Mouse (Mus musculus) left cerebral cortex, adult 2 months (tissue): ENCODE measurements around the gene Taar7e. TPM values are rescaled to one million over a fixed set of nuclear protein-coding genes. Genes with fewer than 3 reads are reported as not detected.
A peak's percentile ranks its signal among the peaks of the same experiment; 100 is the strongest.

Experiments
- DNase-seq, 2 experiments: peaks; one replicate each; pipeline ENCODE4 v3.0.0; 2021 to 2022; ENCODE audit warnings: low spot score in 2 of 2, mixed read lengths in 1 of 2; ENCODE audit errors: extremely low spot score in 1 of 2
- H3K27ac ChIP-seq: fragments of 200-600 bp; 2 replicates; pipeline ENCODE4 v1.8.1; 2022
- H3K4me3 ChIP-seq: fragments of 200-600 bp; 2 replicates; pipeline ENCODE4 v1.8.1; 2022
- CTCF ChIP-seq: fragments of 200-600 bp; IDR thresholded peaks from 2 replicates; pipeline ENCODE4 v1.8.1; 2022; ENCODE audit warnings: antibody characterized with exemption, mild to moderate bottlenecking, moderate library complexity
- intact Hi-C: fragments of 180-260 bp; cut with DNase I; formaldehyde crosslinking; loops from one replicate; pipeline ENCODE4 v1.15.1; 2025
- total RNA-seq, 2 experiments: library from RNA; stranded (reverse); gene quantifications; 2 replicates each; pipeline ENCODE4 v1.2.3; 2021

Taar7e gene
- total RNA-seq, 2 experiments from 2014 or later: not detected

DNA sequence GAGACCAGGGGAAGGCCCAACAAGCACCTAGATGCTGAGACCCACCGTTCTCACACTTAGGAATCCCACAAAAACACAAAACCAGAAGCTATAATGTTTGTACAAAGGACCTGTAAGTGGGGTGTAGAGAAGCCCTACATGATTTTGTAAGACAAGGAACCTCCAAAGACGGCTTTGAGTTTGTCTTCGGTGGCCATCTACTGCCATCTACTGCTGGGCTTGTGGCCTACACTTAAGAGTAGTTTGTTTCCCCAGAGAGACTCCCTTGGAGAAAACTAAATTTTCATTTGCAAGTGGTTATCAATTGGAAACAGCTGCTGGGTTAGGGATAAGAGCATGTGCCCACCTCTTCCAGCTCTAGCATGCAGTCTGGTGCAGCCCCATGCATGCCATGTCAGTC is 42.8 kb downstream of the Taar7e start:
- Histone ChIP-seq H3K27ac (no peak overlapping the region), H3K4me3 (no peak overlapping the region)
- DNase-seq: peak; percentile 17 to 46
- intact Hi-C loops: loop anchor here (1.0 kb wide), 2 partner anchors 101 to 265 kb away; no protein-coding TSS in a partner anchor
- TF ChIP-seq CTCF: peak; percentile 74

DNA sequence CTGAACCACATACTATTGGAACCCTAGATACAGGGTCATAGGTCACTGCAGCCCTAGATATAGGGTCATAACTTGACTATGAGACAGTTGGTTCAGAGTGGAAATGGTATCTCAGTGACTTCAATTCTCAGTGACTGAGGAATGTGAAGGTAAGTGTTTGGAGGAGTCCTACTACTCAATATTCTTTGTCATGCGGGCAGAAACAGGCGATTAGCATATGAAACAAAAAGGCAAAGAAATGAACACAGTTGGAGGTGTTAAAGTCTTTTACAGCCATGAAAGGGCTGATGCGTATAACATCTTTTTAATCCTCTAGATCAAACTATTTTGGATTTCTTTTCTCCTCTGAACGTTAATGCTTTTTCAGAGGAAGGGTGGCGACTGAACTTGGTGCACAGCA is 48.5 kb downstream of the Taar7e start:
- Histone ChIP-seq H3K4me3 (no peak overlapping the region), H3K27ac (no peak overlapping the region)
- no peak for TF ChIP-seq CTCF
- DNase-seq: no peak
- intact Hi-C loops: no loop called here

DNA sequence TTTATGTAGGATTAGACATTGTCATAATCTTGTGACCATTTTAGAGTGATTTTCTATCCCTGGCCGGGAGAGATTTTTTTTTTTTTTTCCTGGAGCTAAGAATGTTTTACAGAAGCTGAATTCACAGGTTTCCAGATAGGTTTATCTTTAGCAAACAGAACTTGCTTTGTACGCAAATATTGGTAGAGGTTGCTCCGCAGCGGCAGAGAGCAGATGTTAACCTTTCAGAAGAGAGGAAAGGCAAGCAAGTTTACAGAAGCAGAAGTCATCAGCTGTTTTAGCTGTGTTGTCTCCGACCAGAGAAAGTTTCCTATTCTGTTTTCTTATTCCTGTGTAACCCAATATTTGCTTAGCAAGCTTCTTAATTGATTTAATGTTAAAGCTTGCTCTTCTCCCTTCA is 49.1 kb downstream of the Taar7e start:
- no peak for DNase-seq
- no peak overlapping the region for H3K27ac ChIP-seq
- TF ChIP-seq CTCF: no peak
- H3K4me3 ChIP-seq: no peak overlapping the region
- intact Hi-C loops: no loop called here

DNA sequence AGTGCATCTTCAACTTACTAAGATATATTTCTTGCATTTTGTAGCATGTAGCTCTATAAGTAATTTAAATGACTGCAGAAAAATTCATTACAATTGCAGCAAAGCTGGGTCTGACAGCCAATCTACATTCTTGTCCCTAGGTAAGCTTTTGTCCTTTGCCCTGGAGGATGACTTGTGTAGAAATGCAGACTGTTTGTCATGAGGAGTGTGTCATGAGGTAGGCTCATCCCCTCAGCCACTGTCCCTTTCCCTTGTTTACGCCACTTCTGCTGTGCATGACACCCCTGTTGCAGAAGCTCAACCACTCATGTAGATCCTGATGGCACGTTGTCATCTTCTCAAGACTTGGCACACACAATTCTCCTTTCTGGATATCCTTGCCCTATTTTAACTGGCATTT is 49.8 kb downstream of the Taar7e start:
- TF ChIP-seq CTCF: no peak
- no peak overlapping the region for H3K4me3 ChIP-seq
- DNase-seq: no peak
- H3K27ac ChIP-seq: no peak overlapping the region
- intact Hi-C loops: no loop called here

Other genes starting within 250 kb of the Taar7e start
- 10 to 100 TPM; 26.9 to 31.0 TPM for gene Slc18b1, start 240.6 kb upstream of the Taar7e start, total RNA-seq
- not detected for gene Vnn3, start 186.2 kb upstream of the Taar7e start, total RNA-seq
- under 1 TPM in 1 of 2 experiments, not detected in 1; 0.14 TPM for gene Vnn1, start 142.9 kb upstream of the Taar7e start, total RNA-seq
- not detected for gene Taar1, start 117.3 kb upstream of the Taar7e start, total RNA-seq
- gene Taar2, start 99.0 kb upstream of the Taar7e start, total RNA-seq: not detected
- not detected for gene Taar3, start 88.1 kb upstream of the Taar7e start, total RNA-seq
- not detected for gene Taar4, start 77.1 kb upstream of the Taar7e start, total RNA-seq
- gene Taar5, start 66.9 kb upstream of the Taar7e start, total RNA-seq: not detected
- not detected for gene Taar6, start 52.0 kb upstream of the Taar7e start, total RNA-seq
- not detected for gene Taar7a, start 44.1 kb upstream of the Taar7e start, total RNA-seq
- gene Taar7b, start 37.7 kb upstream of the Taar7e start, total RNA-seq: not detected
- not detected for gene Taar7d, start 10.4 kb upstream of the Taar7e start, total RNA-seq
- not detected for gene Taar7f, start 11.9 kb downstream of the Taar7e start, total RNA-seq
- not detected for gene Taar8a, start 38.9 kb downstream of the Taar7e start, total RNA-seq
- not detected for gene Taar8b, start 54.7 kb downstream of the Taar7e start, total RNA-seq
- not detected for gene Taar8c, start 64.3 kb downstream of the Taar7e start, total RNA-seq
- not detected for gene Taar9, start 71.9 kb downstream of the Taar7e start, total RNA-seq
- 100 to 1,000 TPM; 136 to 144 TPM for gene Stx7, start 111.7 kb downstream of the Taar7e start, total RNA-seq
- gene Moxd1, start 185.9 kb downstream of the Taar7e start, total RNA-seq: 1 to 10 TPM; 7.7 to 9.8 TPM